Mouse (Mus musculus) adrenal gland, postnatal 4 days (tissue): ENCODE measurements at regions not wholly inside any gene's neighbourhood (a gene's known extent, or its start where the extent isn't known, plus 50 kb on each side); places are given as distances from the start of the nearest gene placed in this dataset.

Experiments
- DNase-seq, 2 experiments: peaks; one replicate each; pipeline ENCODE4 v3.0.0; 2021 to 2022; ENCODE audit warnings: low spot score in 2 of 2, mixed read lengths in 2 of 2

GRCm38 (mm10) chr12:77760976-77761375 lies 433.1 kb upstream of the Gm6657 start:
- no peak for DNase-seq

DNA sequence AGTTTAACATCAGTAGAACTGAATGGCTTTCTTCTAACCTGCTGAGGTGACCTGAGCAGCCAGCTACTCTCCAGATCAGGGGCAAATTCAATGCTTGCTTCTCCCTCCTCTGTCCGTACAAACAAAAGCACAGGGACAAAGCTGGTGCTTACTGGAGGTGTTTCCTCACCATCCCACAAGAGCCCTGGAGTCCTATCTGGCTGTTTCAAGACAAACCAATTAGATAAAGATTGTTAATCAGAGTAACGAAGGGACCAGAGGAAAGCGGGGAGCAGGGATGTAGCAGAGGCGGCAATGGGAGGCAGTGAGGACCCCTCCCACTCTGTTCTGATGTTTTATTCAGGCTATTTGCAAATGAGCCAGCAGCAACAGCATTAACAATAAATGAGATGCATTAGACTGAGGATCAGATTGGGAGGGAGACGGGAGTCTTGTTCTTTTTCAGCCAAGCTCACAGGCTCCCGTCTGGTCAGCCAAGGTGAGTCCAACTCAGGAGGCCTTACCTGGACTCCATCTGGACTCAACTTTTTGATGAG lies 418.0 kb upstream of the Gm6657 start:
- DNase-seq = no peak

DNA sequence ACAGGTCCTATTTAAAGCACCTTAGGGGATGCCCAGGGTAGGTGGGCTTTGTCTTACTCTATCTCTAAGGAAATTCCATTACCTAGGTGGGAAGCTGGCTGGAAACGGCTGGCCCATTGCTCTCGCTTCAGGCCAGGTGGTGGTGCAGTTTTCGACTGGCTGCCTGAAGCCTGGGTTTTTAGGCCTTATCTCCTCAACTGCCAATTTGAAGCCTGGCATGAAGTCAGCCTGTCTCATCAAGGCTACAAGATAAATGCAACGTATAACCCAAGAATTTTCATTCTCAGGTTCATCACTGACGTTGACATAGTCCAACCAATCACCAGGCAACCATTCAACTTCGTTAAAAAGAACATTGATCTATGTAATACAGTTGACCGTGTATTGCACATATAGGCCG lies 417.3 kb upstream of the Gm6657 start:
- no peak for DNase-seq

DNA sequence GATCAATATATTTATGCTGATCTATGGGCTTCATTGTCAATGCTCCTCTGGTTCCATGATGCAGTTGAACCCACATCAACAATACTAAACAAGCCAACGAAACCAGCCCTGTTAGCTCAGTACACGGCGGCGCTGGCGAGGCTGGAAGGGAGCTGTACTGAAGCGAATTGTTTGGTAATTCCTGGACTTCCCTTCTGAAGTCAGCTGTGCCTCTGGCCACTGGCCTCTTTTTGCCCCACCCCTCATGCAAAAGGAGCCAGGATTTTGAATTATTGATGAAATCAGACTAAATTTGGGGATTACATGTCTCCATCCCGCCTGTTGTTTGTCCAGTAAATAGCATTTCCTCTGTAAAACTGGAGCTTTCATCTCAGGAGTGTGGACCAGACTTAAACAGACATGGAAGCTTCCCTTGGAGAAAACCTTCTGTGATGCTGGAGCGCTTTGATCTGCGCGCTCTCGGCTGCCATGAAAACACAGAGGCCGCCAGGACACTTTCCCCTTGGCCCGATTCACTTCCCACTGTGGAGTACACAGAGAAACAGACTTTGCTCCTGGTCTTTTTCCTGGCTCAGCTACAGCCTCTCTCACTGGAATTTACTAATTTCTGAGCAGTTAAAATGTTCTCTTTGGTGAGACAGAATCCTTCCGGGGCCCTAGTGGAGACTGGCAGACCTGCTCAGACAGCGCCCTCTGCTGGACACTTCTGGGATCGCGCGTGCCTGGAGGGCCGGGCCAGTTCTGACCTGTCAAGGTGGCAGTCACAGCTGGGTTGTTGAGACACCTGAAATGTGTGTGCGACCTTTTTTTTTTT lies 412.9 kb upstream of the Gm6657 start:
- DNase-seq = peak; percentile 74 to 91

DNA sequence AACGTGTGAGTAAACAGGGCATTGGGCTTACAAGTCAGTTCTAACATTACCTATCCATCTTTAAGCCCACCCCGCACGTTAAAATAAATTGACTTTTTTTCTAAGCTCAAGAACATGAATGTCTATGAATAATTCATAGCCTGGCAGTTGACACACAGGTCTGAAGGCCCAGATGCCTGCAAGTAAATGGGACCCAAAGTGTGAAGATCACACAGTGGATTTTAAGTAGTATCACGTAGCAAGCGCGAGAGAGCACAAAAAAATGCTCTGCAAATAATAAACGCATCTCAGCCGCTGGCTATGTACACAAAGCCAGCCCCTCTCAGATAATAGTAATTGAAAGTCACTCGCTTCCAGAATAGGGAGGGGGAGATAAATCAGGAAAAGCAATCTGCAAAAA lies 410.1 kb upstream of the Gm6657 start:
- no peak for DNase-seq

DNA sequence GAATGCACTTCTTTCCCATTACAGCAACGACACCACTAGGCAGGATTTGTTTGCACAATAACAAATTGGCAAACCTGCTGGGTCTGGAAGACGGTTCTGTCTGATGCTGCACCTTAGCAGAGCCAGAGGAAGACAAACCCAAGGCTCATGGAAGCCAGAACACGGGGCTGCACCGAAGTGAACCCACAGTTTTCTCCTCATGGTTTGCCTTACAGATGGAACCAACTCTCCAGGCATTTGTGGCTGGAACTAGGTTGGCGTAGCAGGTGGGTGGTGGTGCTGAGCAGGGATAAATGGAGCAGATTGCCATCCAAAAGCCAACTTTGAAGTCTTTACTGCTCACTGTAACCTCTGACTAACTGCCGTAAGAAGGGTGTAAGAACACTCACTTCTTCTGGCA lies 408.4 kb upstream of the Gm6657 start:
- DNase-seq = no peak

DNA sequence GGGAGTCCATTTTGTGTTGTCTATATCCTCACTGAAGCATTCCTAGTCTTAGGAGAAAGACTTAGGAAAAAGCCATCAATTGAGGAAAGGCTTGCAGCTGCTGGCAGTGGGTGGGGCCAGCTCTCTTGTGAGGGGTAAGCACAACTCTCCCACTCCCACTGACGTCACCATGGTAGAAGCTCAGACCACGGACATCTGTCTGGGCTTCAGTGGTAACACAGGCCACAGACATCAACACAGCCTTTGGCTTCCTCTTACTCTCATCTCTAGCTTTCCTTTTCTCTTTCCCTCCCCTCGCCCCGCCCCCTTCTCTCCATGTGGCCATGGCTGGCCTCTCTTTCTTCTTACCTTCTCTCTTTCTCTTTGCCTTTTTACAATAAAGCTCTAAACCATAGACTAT lies 407.4 kb upstream of the Gm6657 start:
- DNase-seq = no peak

GRCm38 (mm10) chr12:77788273-77788672 lies 405.8 kb upstream of the Gm6657 start:
- no peak for DNase-seq

DNA sequence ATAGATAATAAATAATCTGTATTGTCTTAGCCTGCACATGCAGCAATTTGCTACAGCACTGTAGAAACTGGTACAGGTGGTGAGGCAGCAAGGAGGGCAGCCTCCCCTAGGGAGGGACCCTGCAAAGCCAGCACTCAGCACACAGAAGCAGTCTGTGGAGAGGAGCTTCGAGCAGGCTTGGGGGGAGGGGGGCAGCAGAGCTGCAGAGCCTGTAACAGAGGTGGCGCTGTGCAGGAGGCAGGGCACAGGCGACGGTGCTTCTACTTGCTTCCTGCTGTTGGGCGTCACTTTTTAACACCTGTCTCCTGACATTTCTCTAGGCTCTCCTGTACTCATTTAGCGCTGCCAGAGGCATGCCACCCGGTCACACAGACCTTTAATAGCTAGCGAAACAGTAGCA lies 404.6 kb upstream of the Gm6657 start:
- DNase-seq = no peak

DNA sequence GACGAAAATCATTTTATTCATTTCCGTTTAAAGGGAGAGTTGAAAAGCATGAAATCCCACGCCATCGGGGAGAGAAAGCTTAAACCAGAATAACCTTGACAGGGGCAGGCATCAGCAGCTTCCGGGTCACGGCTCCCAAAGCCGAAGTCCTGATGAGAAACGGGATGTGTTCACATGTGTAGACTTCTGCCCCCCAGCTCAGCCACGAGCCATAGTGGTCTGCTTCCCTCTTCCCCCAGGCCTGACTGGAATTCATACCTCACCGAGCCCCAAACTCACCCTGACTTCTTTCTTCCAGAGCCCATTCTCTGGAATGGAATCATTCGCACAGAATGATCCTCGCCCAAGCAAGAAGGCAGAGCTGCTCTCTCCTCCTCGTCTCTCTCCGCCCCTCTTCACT lies 404.2 kb upstream of the Gm6657 start:
- no peak for DNase-seq

GRCm38 (mm10) chr12:77790891-77791672 lies 403.0 kb upstream of the Gm6657 start:
- peak; percentile 39 to 79 for DNase-seq

DNA sequence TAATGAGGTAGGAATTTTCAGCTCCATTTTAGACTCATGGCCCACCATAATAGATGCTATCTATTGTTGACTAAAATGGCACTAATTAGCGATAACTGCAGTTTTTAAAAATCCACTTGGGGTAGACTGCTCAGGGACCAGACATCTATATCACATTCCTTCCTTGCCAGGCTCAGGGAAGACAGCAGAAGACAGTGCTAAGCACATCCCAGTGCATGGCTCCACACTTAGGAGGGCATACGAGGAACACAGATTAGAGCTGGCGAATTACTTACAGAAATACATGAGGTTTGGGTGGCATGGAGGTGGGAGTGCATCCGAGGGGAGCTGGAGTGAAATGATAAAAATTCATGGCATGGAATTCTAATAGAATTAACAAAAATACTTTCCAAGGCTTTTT lies 395.5 kb upstream of the Gm6657 start:
- DNase-seq = no peak

DNA sequence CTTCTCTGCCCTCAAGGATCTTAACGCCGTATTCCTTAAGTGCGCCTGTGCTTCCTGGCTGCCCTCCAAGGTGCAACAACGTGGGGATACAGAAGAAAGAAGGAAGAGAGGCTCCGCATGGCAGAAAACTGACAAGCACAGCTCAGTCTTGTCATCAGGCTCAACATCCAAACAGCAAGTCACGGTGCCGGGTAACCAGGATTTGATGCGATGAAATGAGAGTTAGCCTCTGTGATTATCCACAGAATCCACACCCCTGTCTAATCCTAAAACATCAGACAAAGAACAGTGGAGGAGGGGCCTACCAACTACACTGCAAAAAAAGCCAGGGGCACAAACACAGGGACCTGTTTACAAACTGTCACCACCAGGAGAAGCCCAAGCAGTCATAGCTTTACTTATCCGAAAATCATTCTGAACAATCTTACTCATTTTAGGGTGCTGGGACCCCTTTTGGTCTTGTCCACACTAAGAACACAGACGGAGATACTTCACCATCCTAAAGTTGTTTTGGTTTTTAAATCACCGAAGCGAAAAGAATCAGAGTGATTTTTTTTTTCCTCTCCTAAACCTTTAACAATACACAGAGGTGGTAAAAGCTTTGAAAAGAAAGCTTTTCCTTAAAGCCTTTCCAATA lies 394.8 kb upstream of the Gm6657 start:
- no peak for DNase-seq

DNA sequence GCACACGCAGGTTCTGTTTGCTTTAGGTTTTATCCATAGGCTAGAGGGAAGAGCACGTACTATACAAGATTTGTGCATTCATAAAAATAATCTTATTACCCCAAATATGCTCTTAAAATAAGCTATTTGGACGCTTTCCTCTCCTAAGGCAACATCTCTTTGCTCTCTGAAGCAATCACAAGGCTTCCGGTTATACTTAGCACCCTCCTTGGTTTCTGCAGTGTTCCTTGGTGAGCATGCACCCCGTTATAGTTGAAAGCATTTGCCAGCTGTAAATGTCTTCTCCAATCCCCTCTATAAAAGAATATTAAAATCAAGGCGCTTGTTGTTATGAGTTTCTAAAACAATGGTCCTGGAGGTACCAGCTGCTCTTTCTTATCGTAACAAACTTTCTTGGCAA lies 386.4 kb upstream of the Gm6657 start:
- no peak for DNase-seq

GRCm38 (mm10) chr12:77811276-77811675 lies 382.8 kb upstream of the Gm6657 start:
- no peak for DNase-seq

GRCm38 (mm10) chr12:77819456-77819855 lies 374.6 kb upstream of the Gm6657 start:
- no peak for DNase-seq

GRCm38 (mm10) chr12:77823381-77824030 lies 370.5 kb upstream of the Gm6657 start:
- no peak for DNase-seq

DNA sequence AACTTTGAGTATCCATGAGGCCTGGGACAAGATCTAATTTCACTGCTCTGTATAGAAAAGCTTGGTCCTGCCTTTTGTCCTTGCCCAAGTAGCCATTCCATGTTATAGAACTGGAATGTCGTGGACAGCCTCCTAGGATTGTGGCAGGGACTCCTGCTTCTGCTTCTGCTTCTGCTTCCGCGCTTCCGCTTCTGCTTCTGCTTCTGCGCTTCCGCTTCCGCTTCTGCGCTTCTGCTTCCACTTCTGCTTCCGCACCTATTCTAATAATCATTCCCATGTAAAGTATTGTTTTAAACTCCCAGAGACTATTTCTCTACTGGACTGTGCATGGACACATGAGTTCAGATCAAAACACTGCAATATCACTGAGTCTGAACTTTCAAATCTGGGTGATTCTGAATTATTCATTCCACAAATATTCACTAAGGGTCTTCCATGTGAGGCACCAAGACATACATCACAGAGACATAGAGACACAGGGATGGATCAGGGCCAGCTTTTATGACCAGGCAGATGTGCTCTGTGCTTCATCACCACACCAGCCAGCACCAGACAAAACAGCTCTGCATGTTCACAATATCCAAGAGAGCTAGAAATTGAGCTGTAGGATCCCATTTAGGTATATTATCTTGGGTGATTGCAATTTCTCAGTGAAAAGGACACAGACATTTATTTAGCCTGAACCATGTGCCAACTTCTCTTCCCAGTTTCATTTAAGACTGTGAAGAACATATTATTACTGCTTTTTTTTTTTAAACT lies 360.5 kb upstream of the Gm6657 start:
- DNase-seq = no peak

DNA sequence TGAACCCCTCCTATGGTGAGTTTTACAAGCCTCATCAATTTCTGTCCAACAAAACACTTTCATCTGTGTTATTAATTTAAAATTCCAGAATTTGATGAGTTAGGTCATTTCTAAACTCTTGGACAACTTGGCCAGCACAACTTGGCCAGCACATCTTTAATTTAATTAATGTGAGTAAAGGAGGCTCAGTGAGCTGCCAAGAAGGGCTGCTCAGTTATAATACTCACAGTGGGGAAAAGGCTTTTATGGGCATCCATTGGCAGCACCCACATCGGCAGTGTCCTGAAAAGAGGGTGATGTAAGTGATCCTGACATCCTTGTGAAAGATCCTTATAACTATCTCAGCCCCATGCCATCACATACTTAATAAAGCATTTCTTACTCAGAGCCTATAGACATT lies 359.2 kb upstream of the Gm6657 start:
- DNase-seq = no peak

- no peak for DNase-seq
Measured at GRCm38 (mm10) chr12:77836231-77836630, 357.8 kb upstream of the Gm6657 start.
